Mouse (Mus musculus): ENCODE results near the gene Slc3a2. TPM values are rescaled to one million over a fixed set of nuclear protein-coding genes. Genes with fewer than 3 reads are reported as not detected.
"Not testable (repeated sequence)": the region's sequence is repeated elsewhere in the genome, so short reads cannot be mapped to it uniquely, and the experiment has no call there.

The Slc3a2 gene
- polyA plus RNA-seq, 1 experiment from 2014 or later: 135 TPM

DNA sequence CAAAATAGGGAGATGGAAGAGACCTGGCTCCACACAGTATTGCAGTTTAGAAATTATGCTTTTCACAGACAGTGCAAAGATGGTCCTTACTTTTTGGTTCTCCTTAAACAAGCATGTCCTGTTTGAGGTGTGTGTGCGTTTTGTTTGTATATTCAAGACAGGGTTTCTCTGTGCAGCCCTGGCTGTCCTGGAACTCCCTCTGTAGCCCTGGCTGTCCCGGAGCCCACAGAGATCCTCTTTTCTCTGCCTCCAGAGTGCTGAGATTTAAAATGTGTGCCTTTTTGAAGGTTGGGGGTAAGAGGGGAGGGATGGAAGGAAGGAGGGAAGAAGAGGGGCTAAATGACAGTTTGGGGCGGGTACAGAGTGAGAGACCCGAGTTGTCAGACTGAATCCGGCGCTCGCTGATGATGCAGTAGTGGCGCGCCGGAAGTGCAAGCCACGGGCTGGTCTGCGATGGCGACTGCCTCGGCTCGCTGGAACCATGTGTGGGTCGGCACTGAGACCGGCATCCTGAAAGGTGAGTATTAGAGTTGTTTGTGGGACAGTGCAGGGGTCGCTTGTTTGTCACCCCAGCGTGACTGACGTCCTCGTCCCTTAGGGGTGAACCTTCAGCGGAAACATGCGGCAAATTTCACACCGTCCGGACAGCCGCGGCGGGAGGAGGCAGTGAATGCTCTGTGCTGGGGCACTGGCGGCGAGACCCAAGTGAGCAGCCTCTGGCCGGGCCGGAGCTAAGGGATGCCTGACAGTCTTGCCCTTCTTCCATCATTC lies 12.4 kb upstream of the Slc3a2 start, which contains the start of gene Wdr74:
Wdr74 (plus strand) TSS at position 439 of the 771 bp plus-strand sequence.
- Histone ChIP-seq H3K9me3 (ENCODE audit: control insufficient read depth, low read length) (no peaks in the 10 kb centered on the region), H3K4me1 (ENCODE audit: control insufficient read depth, insufficient read depth, low read length) (peaks cover 5% of the 10 kb centered on the region; the same call in 1 of the 2 replicates), H3K36me3 (ENCODE audit: control insufficient read depth, insufficient read depth, low read length) (no peaks in the 10 kb centered on the region; the same call in 1 of the 2 replicates), H3K27me3 (ENCODE audit: control insufficient read depth, insufficient read depth, low read length) (no peaks in the 10 kb centered on the region), H3K4me3 (ENCODE audit: low read depth, low read length) (peak within 1 kb of the TSS; percentile 86), H3K4me2 (ENCODE audit: low read depth) (peak within 1 kb of the TSS; percentile 65), H3K9ac (ENCODE audit: low read length) (peak within 1 kb of the TSS; percentile 69), H3K27ac (ENCODE audit: low read depth, low read length) (peak within 1 kb of the TSS; percentile 17; the same call in 1 of the 2 replicates)
- DNase-seq (ENCODE audit: low spot score): peak; percentile 95
- under 1% methylated on average over 32 of the region's 32 CpGs for WGBS
- peak; percentile 91 for ATAC-seq (ENCODE audit: insufficient read depth, low FRiP score, low TSS enrichment)

DNA sequence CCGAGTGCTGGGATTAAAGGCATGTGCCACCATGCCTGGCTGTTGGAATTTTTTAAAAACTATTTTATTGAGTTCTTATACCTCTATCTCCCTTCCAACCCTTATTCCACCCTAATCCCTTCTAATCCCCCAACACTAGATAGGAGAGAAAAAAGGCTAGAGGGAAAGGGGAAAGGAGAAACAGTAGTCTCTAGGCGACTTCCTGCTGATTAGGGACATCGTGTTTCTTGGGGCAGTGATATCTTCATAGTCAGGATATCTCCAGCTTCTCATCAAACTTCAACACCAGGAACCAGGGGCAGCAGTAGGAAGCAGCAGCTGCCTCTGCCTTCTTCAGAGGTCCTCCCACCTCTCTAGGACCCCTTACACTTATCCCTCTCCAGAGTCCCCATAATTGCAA lies 11.2 kb upstream of the Slc3a2 start:
- no peak overlapping the region for H3K4me2 ChIP-seq (ENCODE audit: low read depth)
- H3K4me1 ChIP-seq (ENCODE audit: control insufficient read depth, insufficient read depth, low read length): 0 out of 2 replicates have a peak, but pooled peaks cover 5% of the 10 kb centered on the region
- H3K9me3 ChIP-seq (ENCODE audit: control insufficient read depth, low read length): no peaks in the 10 kb centered on the region
- ATAC-seq (ENCODE audit: insufficient read depth, low FRiP score, low TSS enrichment) (no peak), DNase-seq (ENCODE audit: low spot score) (no peak)
- no peak overlapping the region for H3K9ac ChIP-seq (ENCODE audit: low read length)
- no peaks in the 10 kb centered on the region for H3K27me3 ChIP-seq (ENCODE audit: control insufficient read depth, insufficient read depth, low read length)
- WGBS: 74% methylated on average over 3 of the region's 3 CpGs
- H3K27ac ChIP-seq (ENCODE audit: low read depth, low read length): no peak overlapping the region
- no peak overlapping the region for H3K4me3 ChIP-seq (ENCODE audit: low read depth, low read length)
- H3K36me3 ChIP-seq (ENCODE audit: control insufficient read depth, insufficient read depth, low read length): no peaks in the 10 kb centered on the region

DNA sequence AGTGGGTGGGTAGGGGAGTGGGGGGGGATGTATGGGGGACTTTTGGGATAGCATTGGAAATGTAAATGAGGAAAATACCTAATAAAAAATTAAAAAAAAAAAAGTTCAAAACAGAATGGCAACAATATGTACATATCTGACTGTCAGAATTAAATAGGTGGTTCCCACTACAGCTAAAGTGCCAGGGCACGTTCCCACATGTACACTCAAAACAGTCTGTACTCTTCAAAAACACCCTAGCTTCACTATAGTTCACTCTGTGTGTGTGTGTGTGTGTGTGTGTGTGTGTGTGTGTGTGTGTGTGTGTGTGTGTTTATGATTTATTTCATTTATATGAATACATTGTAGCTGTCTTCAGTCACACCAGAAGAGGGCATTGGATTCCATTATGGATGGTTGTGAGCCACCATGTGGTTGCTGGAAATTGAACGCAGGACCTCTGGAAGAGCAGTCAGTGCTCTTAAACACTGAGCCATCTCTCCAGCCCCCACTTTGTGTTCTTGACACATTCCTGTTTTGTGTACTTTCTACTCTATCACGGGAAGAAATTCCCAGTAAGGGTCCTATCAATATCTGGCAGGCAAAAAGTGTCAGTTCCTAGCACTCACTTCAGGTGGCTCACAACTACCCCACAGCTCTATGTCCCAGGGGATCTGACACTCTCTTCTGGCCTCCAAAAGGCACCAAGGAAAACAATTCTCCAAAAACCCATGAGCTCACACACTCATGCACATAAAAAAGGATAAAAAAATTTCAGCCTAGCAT lies 5.3 kb upstream of the Slc3a2 start:
- not testable (repeated sequence) for H3K36me3 ChIP-seq (ENCODE audit: control insufficient read depth, insufficient read depth, low read length); H3K9ac ChIP-seq (ENCODE audit: low read length); H3K4me2 ChIP-seq (ENCODE audit: low read depth); H3K4me3 ChIP-seq (ENCODE audit: low read depth, low read length); H3K27ac ChIP-seq (ENCODE audit: low read depth, low read length); ATAC-seq (ENCODE audit: insufficient read depth, low FRiP score, low TSS enrichment); DNase-seq (ENCODE audit: low spot score); H3K27me3 ChIP-seq (ENCODE audit: control insufficient read depth, insufficient read depth, low read length); H3K9me3 ChIP-seq (ENCODE audit: control insufficient read depth, low read length)
- peaks cover 12% of the 10 kb centered on the region for H3K4me1 ChIP-seq (ENCODE audit: control insufficient read depth, insufficient read depth, low read length)
- 53% methylated on average over 3 of the region's 3 CpGs for WGBS

DNA sequence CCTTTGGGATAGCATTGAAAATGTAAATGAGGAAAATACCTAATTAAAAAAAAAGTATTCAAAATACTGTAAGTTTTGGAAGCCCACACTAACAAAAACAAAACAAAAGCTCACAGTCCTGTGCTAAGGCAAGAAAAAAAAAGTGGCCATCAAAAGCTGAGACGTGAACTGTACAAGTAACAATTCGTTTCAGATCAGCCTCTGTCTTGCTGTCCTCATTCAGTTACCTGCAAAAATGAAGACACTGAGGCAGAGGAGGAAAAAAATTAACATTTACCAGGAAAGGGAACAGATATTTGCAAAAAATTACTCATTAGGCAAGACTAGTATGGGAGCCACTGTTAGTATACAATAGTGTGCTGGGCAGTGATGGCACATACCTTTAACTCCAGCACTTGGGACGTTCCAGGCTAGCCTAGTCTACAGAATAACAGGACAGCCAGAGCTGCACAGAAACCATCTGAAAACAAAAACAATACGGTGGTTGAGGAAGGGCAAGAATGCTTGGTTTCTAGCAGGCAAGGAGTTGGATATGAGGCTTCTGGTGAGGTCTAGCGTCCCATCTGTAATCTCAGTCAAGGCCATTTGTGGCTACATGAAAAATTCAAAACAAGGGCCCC lies 4.4 kb upstream of the Slc3a2 start:
- Histone ChIP-seq H3K9ac (ENCODE audit: low read length) (no peak overlapping the region), H3K27ac (ENCODE audit: low read depth, low read length) (0 out of 2 replicates have a peak overlapping the region, but pooled peaks have one; percentile 8), H3K4me1 (ENCODE audit: control insufficient read depth, insufficient read depth, low read length) (peaks cover 12% of the 10 kb centered on the region), H3K36me3 (ENCODE audit: control insufficient read depth, insufficient read depth, low read length) (peaks cover 6% of the 10 kb centered on the region), H3K4me2 (ENCODE audit: low read depth) (no peak overlapping the region), H3K27me3 (ENCODE audit: control insufficient read depth, insufficient read depth, low read length) (no peaks in the 10 kb centered on the region), H3K4me3 (ENCODE audit: low read depth, low read length) (no peak overlapping the region), H3K9me3 (ENCODE audit: control insufficient read depth, low read length) (no peaks in the 10 kb centered on the region)
- ATAC-seq (ENCODE audit: insufficient read depth, low FRiP score, low TSS enrichment) (no peak), DNase-seq (ENCODE audit: low spot score) (no peak)
- WGBS: 29% methylated on average over 5 of the region's 5 CpGs

DNA sequence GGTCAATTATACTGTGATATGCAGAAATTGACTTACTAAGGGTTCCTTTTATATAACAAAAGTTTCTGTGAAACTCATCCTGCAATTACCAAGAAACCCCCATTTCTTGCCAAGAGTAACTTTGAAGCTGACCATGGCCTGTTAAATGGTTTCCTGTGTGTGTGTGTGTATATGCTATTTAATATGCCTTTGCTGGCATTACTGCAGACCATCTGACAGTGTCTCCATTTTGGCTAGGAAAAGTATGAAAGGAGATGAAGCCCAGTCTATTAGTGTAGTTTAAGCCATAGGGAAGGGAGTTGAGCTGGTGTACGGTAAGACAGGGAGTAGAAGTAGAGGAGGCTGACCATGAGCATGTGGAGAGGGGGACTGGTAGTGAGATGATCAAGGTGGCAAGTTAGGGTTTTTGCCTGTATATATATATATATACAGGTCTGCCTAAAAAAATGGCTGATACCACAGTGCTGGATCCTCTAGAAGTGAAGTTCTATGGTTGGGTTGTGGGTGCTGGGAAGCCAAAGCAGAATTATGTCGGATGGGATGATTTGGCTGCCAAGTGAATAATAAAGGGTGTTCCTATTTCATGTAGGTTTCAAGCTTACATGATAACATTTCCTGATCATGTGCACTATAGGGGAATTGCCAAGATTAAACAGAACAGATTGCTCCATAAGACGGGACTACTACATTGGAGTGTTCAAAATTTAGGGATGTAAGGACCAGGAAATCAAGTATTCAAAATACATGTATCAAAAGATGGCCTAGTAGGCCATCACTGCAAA lies 3.6 kb upstream of the Slc3a2 start:
- H3K4me1 ChIP-seq (ENCODE audit: control insufficient read depth, insufficient read depth, low read length): peaks cover 19% of the 10 kb centered on the region
- H3K27me3 ChIP-seq (ENCODE audit: control insufficient read depth, insufficient read depth, low read length): no peaks in the 10 kb centered on the region
- H3K27ac ChIP-seq (ENCODE audit: low read depth, low read length): no peak overlapping the region
- H3K4me2 ChIP-seq (ENCODE audit: low read depth): no peak overlapping the region
- H3K4me3 ChIP-seq (ENCODE audit: low read depth, low read length): no peak overlapping the region
- ATAC-seq (ENCODE audit: insufficient read depth, low FRiP score, low TSS enrichment) (no peak), DNase-seq (ENCODE audit: low spot score) (no peak)
- peaks cover 6% of the 10 kb centered on the region for H3K36me3 ChIP-seq (ENCODE audit: control insufficient read depth, insufficient read depth, low read length)
- H3K9ac ChIP-seq (ENCODE audit: low read length): no peak overlapping the region
- no peaks in the 10 kb centered on the region for H3K9me3 ChIP-seq (ENCODE audit: control insufficient read depth, low read length)
- WGBS: 13% methylated on average over 3 of the region's 3 CpGs

DNA sequence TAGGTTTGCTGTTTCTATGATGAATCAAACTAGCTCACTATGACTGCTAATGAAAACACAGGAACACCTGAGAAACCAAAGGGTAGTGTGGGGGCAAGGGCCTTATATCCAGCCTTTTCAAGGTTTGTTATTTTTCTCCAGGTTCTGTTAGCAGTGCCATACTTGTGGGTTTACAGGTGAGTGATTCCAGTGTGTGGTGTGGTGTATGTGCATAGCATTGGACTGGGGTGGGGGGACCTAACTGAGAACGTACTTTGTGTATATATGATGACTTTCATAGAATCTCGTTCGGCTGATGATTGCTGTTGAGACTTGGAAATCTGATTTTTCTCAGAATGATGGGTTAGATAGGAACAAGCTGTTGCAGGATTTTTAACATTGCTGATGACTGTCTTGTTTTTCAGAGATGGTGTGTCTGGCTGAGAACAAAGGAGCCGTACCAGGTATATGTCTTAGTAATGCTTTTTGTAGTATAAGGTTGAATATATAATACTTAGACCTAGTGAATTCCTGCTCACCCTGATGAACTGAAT lies 2.0 kb upstream of the Slc3a2 start:
- H3K4me2 ChIP-seq (ENCODE audit: low read depth): peak overlapping the region; percentile 82
- WGBS: 54% methylated on average over 4 of the region's 4 CpGs
- H3K36me3 ChIP-seq (ENCODE audit: control insufficient read depth, insufficient read depth, low read length): peaks cover 6% of the 10 kb centered on the region
- H3K9ac ChIP-seq (ENCODE audit: low read length): peak overlapping the region; percentile 96
- no peaks in the 10 kb centered on the region for H3K9me3 ChIP-seq (ENCODE audit: control insufficient read depth, low read length)
- peaks cover 19% of the 10 kb centered on the region for H3K4me1 ChIP-seq (ENCODE audit: control insufficient read depth, insufficient read depth, low read length)
- DNase-seq (ENCODE audit: low spot score): no peak
- no peak for ATAC-seq (ENCODE audit: insufficient read depth, low FRiP score, low TSS enrichment)
- H3K27ac ChIP-seq (ENCODE audit: low read depth, low read length): no peak overlapping the region
- H3K4me3 ChIP-seq (ENCODE audit: low read depth, low read length): peak overlapping the region; percentile 88
- H3K27me3 ChIP-seq (ENCODE audit: control insufficient read depth, insufficient read depth, low read length): no peaks in the 10 kb centered on the region

DNA sequence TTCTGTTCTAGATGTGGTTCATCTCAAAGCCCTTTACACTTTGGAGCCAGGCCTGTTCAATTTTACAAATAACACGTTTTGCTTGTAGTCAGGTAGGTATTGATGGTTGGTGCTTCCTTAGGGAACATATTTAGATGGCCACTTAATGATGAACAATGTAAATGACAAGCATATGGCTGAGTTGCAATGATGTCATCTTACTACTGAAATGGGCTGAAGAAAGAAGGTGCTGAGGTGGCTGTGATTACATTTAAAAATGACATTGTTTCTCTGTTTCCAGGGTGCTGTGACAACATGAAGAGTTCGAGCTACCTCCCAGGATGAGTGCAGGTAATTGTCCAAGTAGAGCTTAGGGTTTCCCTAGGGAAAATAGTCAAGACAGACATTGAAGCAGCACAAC lies 1.2 kb upstream of the Slc3a2 start:
- WGBS: 1% methylated on average over 2 of the region's 2 CpGs
- Histone ChIP-seq H3K27me3 (ENCODE audit: control insufficient read depth, insufficient read depth, low read length) (no peaks in the 10 kb centered on the region), H3K27ac (ENCODE audit: low read depth, low read length) (peak overlapping the region; percentile 65; the same call in 1 of the 2 replicates)

More for the DNA sequence above, 1.2 kb upstream of the Slc3a2 start:
- no peak for ATAC-seq (ENCODE audit: insufficient read depth, low FRiP score, low TSS enrichment)
- H3K4me3 ChIP-seq (ENCODE audit: low read depth, low read length): peak overlapping the region; percentile 88
- peak overlapping the region; percentile 82 for H3K4me2 ChIP-seq (ENCODE audit: low read depth)
- peak overlapping the region; percentile 96 for H3K9ac ChIP-seq (ENCODE audit: low read length)
- H3K4me1 ChIP-seq (ENCODE audit: control insufficient read depth, insufficient read depth, low read length): peaks cover 19% of the 10 kb centered on the region
- peaks cover 6% of the 10 kb centered on the region for H3K36me3 ChIP-seq (ENCODE audit: control insufficient read depth, insufficient read depth, low read length)
- no peaks in the 10 kb centered on the region for H3K9me3 ChIP-seq (ENCODE audit: control insufficient read depth, low read length)
- DNase-seq (ENCODE audit: low spot score): no peak
